Mouse (Mus musculus): ENCODE results near the gene Trabd. TPM values are rescaled to one million over a fixed set of nuclear protein-coding genes. Genes with fewer than 3 reads are reported as not detected.

The Trabd gene
- polyA plus RNA-seq, 1 experiment from 2014 or later: 39.5 TPM

- no peak overlapping the region for H3K9ac ChIP-seq (ENCODE audit: low read depth, low read length)
- no peak overlapping the region for H3K4me3 ChIP-seq (ENCODE audit: low read depth, low read length)
- ATAC-seq (ENCODE audit: low FRiP score) (no peak), DNase-seq (ENCODE audit: low spot score) (no peak)
- H3K4me1 ChIP-seq (replicated peaks; ENCODE audit: control insufficient read depth, insufficient read depth, low read length): peaks cover 16% of the 10 kb centered on the region
- WGBS: 89% methylated on average over 10 of the region's 10 CpGs
- H3K36me3 ChIP-seq (ENCODE audit: control insufficient read depth, insufficient read depth, low read length): no peaks in the 10 kb centered on the region
- H3K27me3 ChIP-seq (ENCODE audit: control insufficient read depth, insufficient read depth, low read length): peaks cover 5% of the 10 kb centered on the region
- H3K27ac ChIP-seq (ENCODE audit: low read depth, low read length): no peak overlapping the region
- no peaks in the 10 kb centered on the region for H3K9me3 ChIP-seq (ENCODE audit: control insufficient read depth, low read length)
- H3K4me2 ChIP-seq (replicated peaks; ENCODE audit: low read depth, low read length): no peak overlapping the region
Observed at GRCm38 (mm10) chr15:89073993-89074603, 826 bp upstream of the Trabd start.

- Histone ChIP-seq H3K4me3 (ENCODE audit: low read depth, low read length) (peak overlapping the region; percentile 75), H3K27me3 (ENCODE audit: control insufficient read depth, insufficient read depth, low read length) (no peaks in the 10 kb centered on the region), H3K36me3 (ENCODE audit: control insufficient read depth, insufficient read depth, low read length) (no peaks in the 10 kb centered on the region), H3K9me3 (ENCODE audit: control insufficient read depth, low read length) (no peaks in the 10 kb centered on the region), H3K9ac (ENCODE audit: low read depth, low read length) (peak overlapping the region; percentile 89), H3K27ac (ENCODE audit: low read depth, low read length) (peak overlapping the region; percentile 87), H3K4me1 (replicated peaks; ENCODE audit: control insufficient read depth, insufficient read depth, low read length) (peaks cover 16% of the 10 kb centered on the region), H3K4me2 (replicated peaks; ENCODE audit: low read depth, low read length) (peak overlapping the region; percentile 93)
- peak; percentile 95 for DNase-seq (ENCODE audit: low spot score)
- peak; percentile 91 for ATAC-seq (ENCODE audit: low FRiP score)
- 2% methylated on average over 28 of the region's 59 CpGs for WGBS
Observed at GRCm38 (mm10) chr15:89075478-89076147, 689 bp downstream of the Trabd start.

- Histone ChIP-seq H3K4me3 (ENCODE audit: low read depth, low read length) (peak overlapping the region; percentile 75), H3K27me3 (ENCODE audit: control insufficient read depth, insufficient read depth, low read length) (no peaks in the 10 kb centered on the region), H3K36me3 (ENCODE audit: control insufficient read depth, insufficient read depth, low read length) (no peaks in the 10 kb centered on the region), H3K9me3 (ENCODE audit: control insufficient read depth, low read length) (no peaks in the 10 kb centered on the region), H3K9ac (ENCODE audit: low read depth, low read length) (peak overlapping the region; percentile 89), H3K4me1 (replicated peaks; ENCODE audit: control insufficient read depth, insufficient read depth, low read length) (peaks cover 16% of the 10 kb centered on the region), H3K4me2 (replicated peaks; ENCODE audit: low read depth, low read length) (peak overlapping the region; percentile 93), H3K27ac (ENCODE audit: low read depth, low read length) (peak overlapping the region; percentile 87)
- ATAC-seq (ENCODE audit: low FRiP score) (peak; percentile 49), DNase-seq (ENCODE audit: low spot score) (peak; percentile 60)
- WGBS: under 1% methylated on average over 25 of the region's 39 CpGs
Observed at GRCm38 (mm10) chr15:89076156-89076731, 1.3 kb downstream of the Trabd start.

GRCm38 (mm10) chr15:89078208-89078836 is 3.4 kb downstream of the Trabd start:
- H3K4me3 ChIP-seq (ENCODE audit: low read depth, low read length): no peak overlapping the region
- DNase-seq (ENCODE audit: low spot score) (no peak), ATAC-seq (ENCODE audit: low FRiP score) (no peak)
- WGBS: 78% methylated on average over 9 of the region's 9 CpGs
- H3K9me3 ChIP-seq (ENCODE audit: control insufficient read depth, low read length): no peaks in the 10 kb centered on the region
- no peak overlapping the region for H3K9ac ChIP-seq (ENCODE audit: low read depth, low read length)
- H3K27ac ChIP-seq (ENCODE audit: low read depth, low read length): no peak overlapping the region
- H3K4me2 ChIP-seq (replicated peaks; ENCODE audit: low read depth, low read length): no peak overlapping the region
- no peaks in the 10 kb centered on the region for H3K27me3 ChIP-seq (ENCODE audit: control insufficient read depth, insufficient read depth, low read length)
- H3K36me3 ChIP-seq (ENCODE audit: control insufficient read depth, insufficient read depth, low read length): no peaks in the 10 kb centered on the region; the same call in 1 of the 2 replicates
- peaks cover 16% of the 10 kb centered on the region for H3K4me1 ChIP-seq (replicated peaks; ENCODE audit: control insufficient read depth, insufficient read depth, low read length)

- Histone ChIP-seq H3K9me3 (ENCODE audit: control insufficient read depth, low read length) (no peaks in the 10 kb centered on the region), H3K27ac (ENCODE audit: low read depth, low read length) (no peak overlapping the region), H3K27me3 (ENCODE audit: control insufficient read depth, insufficient read depth, low read length) (no peaks in the 10 kb centered on the region), H3K4me3 (ENCODE audit: low read depth, low read length) (no peak overlapping the region), H3K9ac (ENCODE audit: low read depth, low read length) (no peak overlapping the region), H3K4me2 (replicated peaks; ENCODE audit: low read depth, low read length) (no peak overlapping the region), H3K4me1 (replicated peaks; ENCODE audit: control insufficient read depth, insufficient read depth, low read length) (no peaks in the 10 kb centered on the region), H3K36me3 (ENCODE audit: control insufficient read depth, insufficient read depth, low read length) (peaks cover 9% of the 10 kb centered on the region; the same call in 1 of the 2 replicates)
- 96% methylated on average over 1 of the region's 1 CpGs for WGBS
- no peak for DNase-seq (ENCODE audit: low spot score)
- no peak for ATAC-seq (ENCODE audit: low FRiP score)
Observed at GRCm38 (mm10) chr15:89083906-89084305, 9.0 kb downstream of the Trabd start.

- H3K9ac ChIP-seq (ENCODE audit: low read depth, low read length): no peak overlapping the region
- H3K36me3 ChIP-seq (ENCODE audit: control insufficient read depth, insufficient read depth, low read length): peaks cover 9% of the 10 kb centered on the region; the same call in 1 of the 2 replicates
- H3K4me2 ChIP-seq (replicated peaks; ENCODE audit: low read depth, low read length): no peak overlapping the region
- no peaks in the 10 kb centered on the region for H3K27me3 ChIP-seq (ENCODE audit: control insufficient read depth, insufficient read depth, low read length)
- H3K4me3 ChIP-seq (ENCODE audit: low read depth, low read length): no peak overlapping the region
- H3K9me3 ChIP-seq (ENCODE audit: control insufficient read depth, low read length): no peaks in the 10 kb centered on the region
- no peak for ATAC-seq (ENCODE audit: low FRiP score)
- WGBS: 96% methylated on average over 2 of the region's 2 CpGs
- no peaks in the 10 kb centered on the region; the same call in 1 of the 2 replicates for H3K4me1 ChIP-seq (replicated peaks; ENCODE audit: control insufficient read depth, insufficient read depth, low read length)
- no peak for DNase-seq (ENCODE audit: low spot score)
- no peak overlapping the region for H3K27ac ChIP-seq (ENCODE audit: low read depth, low read length)
Observed at GRCm38 (mm10) chr15:89084826-89085225, 9.9 kb downstream of the Trabd start.

GRCm38 (mm10) chr15:89088607-89089247 is 13.8 kb downstream of the Trabd start, which contains the start of gene Selenoo:
Gene Selenoo (plus strand): TSS chr15:89089084.
- no peaks in the 10 kb centered on the region for H3K9me3 ChIP-seq (ENCODE audit: control insufficient read depth, low read length)
- peak within 1 kb of the TSS; percentile 95 for H3K4me2 ChIP-seq (replicated peaks; ENCODE audit: low read depth, low read length)
- 0 out of 2 replicates have a peak, but pooled peaks cover 9% of the 10 kb centered on the region for H3K36me3 ChIP-seq (ENCODE audit: control insufficient read depth, insufficient read depth, low read length)
- no peaks in the 10 kb centered on the region; the same call in 1 of the 2 replicates for H3K4me1 ChIP-seq (replicated peaks; ENCODE audit: control insufficient read depth, insufficient read depth, low read length)
- DNase-seq (ENCODE audit: low spot score): peak; percentile 90
- no peaks in the 10 kb centered on the region for H3K27me3 ChIP-seq (ENCODE audit: control insufficient read depth, insufficient read depth, low read length)
- 4% methylated on average over 18 of the region's 38 CpGs for WGBS
- peak within 1 kb of the TSS; percentile 74 for H3K27ac ChIP-seq (ENCODE audit: low read depth, low read length)
- peak within 1 kb of the TSS; percentile 93 for H3K9ac ChIP-seq (ENCODE audit: low read depth, low read length)
- H3K4me3 ChIP-seq (ENCODE audit: low read depth, low read length): peak within 1 kb of the TSS; percentile 99
- ATAC-seq (ENCODE audit: low FRiP score): peak; percentile 94
